ENCODE assay signal across 20 mouse cellular contexts in the genomic region with DNA sequence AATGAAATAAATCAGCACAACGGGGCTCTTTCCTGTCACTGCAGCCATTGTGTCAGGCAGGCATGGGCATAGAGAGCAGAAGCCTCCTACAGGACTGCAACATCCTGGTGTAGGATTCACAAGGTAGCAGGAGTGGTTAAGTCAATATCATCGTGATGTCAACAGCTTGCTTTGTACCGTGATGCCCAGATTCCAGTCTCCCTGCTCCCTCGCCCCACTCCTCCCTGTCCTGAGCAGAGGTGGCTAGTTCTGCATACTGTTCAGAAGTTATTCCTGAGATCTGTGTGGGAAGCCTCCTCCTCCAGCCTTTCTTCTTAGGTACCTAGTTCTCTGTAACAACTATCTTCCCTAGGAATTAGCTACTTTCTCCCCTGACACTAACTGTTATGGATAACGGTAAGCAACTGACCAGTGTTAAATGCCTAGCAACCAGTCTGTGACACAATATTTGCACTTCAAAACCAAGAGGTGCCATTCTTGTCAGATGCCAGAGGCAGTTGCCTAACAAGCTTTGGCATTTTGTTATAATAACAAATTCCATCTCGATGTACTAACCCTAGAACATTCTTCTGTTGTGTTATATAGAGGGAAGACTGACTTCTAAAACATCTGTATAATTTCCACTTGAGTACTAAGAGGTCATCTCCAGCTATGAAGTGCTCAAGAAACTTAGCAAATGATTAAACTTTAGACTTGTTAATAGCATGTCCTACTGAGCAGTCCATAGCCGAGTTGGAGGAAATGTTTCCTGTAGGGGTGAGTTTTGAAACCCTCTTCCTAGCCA. TPM values are rescaled to one million over a fixed set of nuclear protein-coding genes. Genes with fewer than 3 reads are reported as not detected.
DNase-seq lines count a peak whose midpoint lies in the region; TF ChIP-seq lines count a peak whose summit lies in the region.
"Had no signal": no experiment of that assay in that cellular context is flagged by ENCODE, and none has a peak within 500 bp of the region (broad histone marks: within the 10 kb centered on the region; RNA-seq: fewer than 3 reads in every experiment).

No protein-coding gene starts in this region.

- 51% methylated on average over 7 of the region's 7 CpGs for WGBS in lung, adult 2 months

- no peak for TF ChIP-seq CTCF in lung, adult 2 months (IDR thresholded peaks at IDR 0.05; ENCODE audit: insufficient read depth, low read length)

- intact Hi-C loops in heart, postnatal 10 days (cut with DNase I), result no loop called here

- peak; percentile 77 for DNase-seq in heart, adult 11 months
- DNase-seq in heart, postnatal 10 days, result no peak
- peak; percentile 31 for DNase-seq in lung, postnatal 10 days
- no peak for DNase-seq in lung, adult 2 months
- DNase-seq in brain, adult 2 months (ENCODE audit: low read depth, low spot score), result peak; percentile 41
- DNase-seq in heart, postnatal 4 days, result no peak
- no peak for DNase-seq in kidney, postnatal 14 days
- DNase-seq: adrenal gland, postnatal 14 days; cerebellum, adult 2 months; cerebellum, postnatal 10 days; gastrocnemius, postnatal 10 days; heart, adult 2 months had no signal

- TF ChIP-seq POLR2A in lung, adult 2 months (IDR thresholded peaks at IDR 0.05; ENCODE audit: borderline replicate concordance, extremely low read depth, low read depth, low read length), result no peak

- H3K4me3 ChIP-seq in lung, adult 2 months (replicated peaks; ENCODE audit: extremely low read depth, low read depth, low read length), result no peak overlapping the region
- H3K4me3 ChIP-seq: embryonic facial prominence, embryonic 10.5 days; forebrain, embryonic 13.5 days; heart, adult 2 months; heart, embryonic 15.5 days; hindbrain, embryonic 15.5 days had no signal

- no peaks in the 10 kb centered on the region for H3K4me1 ChIP-seq in lung, adult 2 months (ENCODE audit: control insufficient read depth, insufficient read depth, low read length)
- H3K4me1 ChIP-seq: forebrain, embryonic 13.5 days; heart, embryonic 15.5 days; hindbrain, embryonic 15.5 days had no signal

RNA-seq across cellular contexts. Expression of a gene that starts 53.5 kb away (rescaled TPM):
- 100 to 1,000 TPM; 867 to 929 TPM for total RNA-seq in heart, postnatal 10 days (2021)
- polyA plus RNA-seq in lung, adult 2 months (2012; rRNA removed), result 13.5 and 28.5 TPM in 2 replicates
- 100 to 1,000 TPM; 279 to 301 TPM for total RNA-seq in heart, postnatal 4 days (2021)
- total RNA-seq: adrenal gland, postnatal 14 days; MEL had no signal
- polyA plus RNA-seq: activated CD4-positive, CD25-positive, alpha-beta regulatory T cell, adult 4 months; C2C12; cerebellum, adult 2 months; embryonic facial prominence, embryonic 10.5 days; forebrain, embryonic 13.5 days; hindbrain, embryonic 11.5 days; hindbrain, embryonic 15.5 days had no signal

Comparison
In these comparisons a context has a peak if more than half of its experiments do, and no peak if none do; other contexts are left out.
1. DNase-seq: peak in heart, adult 11 months (single experiment), lung, postnatal 10 days (single experiment) and brain, adult 2 months (single experiment); none in heart, postnatal 10 days (0 of 2), lung, adult 2 months (single experiment), heart, postnatal 4 days (single experiment) and kidney, postnatal 14 days (single experiment).